ENCODE assay signal across 8 mouse cellular contexts in the genomic region with DNA sequence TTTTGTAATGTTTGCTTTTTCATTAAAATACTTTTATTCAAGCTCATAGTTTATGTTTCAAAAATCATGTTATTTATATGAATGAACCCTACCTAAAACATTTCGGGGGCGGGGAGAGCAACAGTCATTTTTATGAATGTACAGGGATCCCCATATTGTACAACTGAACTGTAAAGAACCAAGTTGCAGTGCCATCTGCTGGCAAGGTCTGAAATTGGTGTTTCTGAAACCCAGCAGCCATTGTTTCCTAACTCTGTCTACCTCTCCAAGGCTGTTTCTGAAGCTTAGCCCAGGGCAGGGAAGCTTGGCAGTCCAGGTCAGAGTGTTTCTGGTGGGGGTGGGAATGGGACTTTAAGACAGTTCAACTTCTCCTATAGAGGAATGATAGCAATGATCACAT. TPM values are rescaled to one million over a fixed set of nuclear protein-coding genes. Genes with fewer than 3 reads are reported as not detected.
DNase-seq lines count a peak whose midpoint lies in the region; ATAC-seq and TF ChIP-seq lines count a peak whose summit lies in the region.

No protein-coding gene starts in this region.

- peak; percentile 71 for TF ChIP-seq CTCF in heart, postnatal 0 days (IDR thresholded peaks at IDR 0.05; ENCODE audit: low read depth)

- H3K4me3 ChIP-seq in heart, postnatal 0 days (ENCODE audit: low read depth, low read length) = no peak overlapping the region
- H3K4me3 ChIP-seq in heart, embryonic 11.5 days (ENCODE audit: low read depth, low read length) = no peak overlapping the region

- no peaks in the 10 kb centered on the region for H3K27me3 ChIP-seq in heart, postnatal 0 days (ENCODE audit: control insufficient read depth, insufficient read depth, low read length)
- H3K27me3 ChIP-seq in heart, embryonic 11.5 days (ENCODE audit: control insufficient read depth, insufficient read depth, low read length) = no peaks in the 10 kb centered on the region

- no peaks in the 10 kb centered on the region for H3K4me1 ChIP-seq in heart, postnatal 0 days (ENCODE audit: control insufficient read depth, insufficient read depth)
- H3K4me1 ChIP-seq in heart, embryonic 11.5 days (ENCODE audit: control insufficient read depth, insufficient read depth, low read length) = no peaks in the 10 kb centered on the region

- no peak for TF ChIP-seq EP300 in heart, postnatal 0 days (IDR thresholded peaks at IDR 0.05; ENCODE audit: low read depth)

- no peak for ATAC-seq in heart, postnatal 0 days (ENCODE audit: insufficient read depth, low read depth)
- ATAC-seq in heart, embryonic 11.5 days (replicated peaks; ENCODE audit: insufficient number of reproducible peaks, low FRiP score, low TSS enrichment) = no peak

- no peak overlapping the region for H3K4me2 ChIP-seq in heart, postnatal 0 days (ENCODE audit: low read depth, low read length)
- no peak overlapping the region for H3K4me2 ChIP-seq in heart, embryonic 11.5 days

- 16% methylated on average over 2 of the region's 2 CpGs for WGBS in heart, postnatal 0 days
- 18% methylated on average over 2 of the region's 2 CpGs for WGBS in heart, embryonic 11.5 days (ENCODE audit: insufficient replicate concordance)

- DNase-seq in heart, postnatal 0 days (ENCODE audit: low spot score) = peak; percentile 54
- DNase-seq in MEL-GATA-1-ER (ENCODE audit: extremely low read depth, low read depth) = peak; percentile 41
- peak; percentile 63 for DNase-seq in cerebellum, adult 8-10 months
- DNase-seq in forelimb bud, embryonic 11.5 days (ENCODE audit: low read depth, low spot score) = peak; percentile 55
- peak; percentile 69 for DNase-seq in layer of hippocampus, adult 11-12 months (ENCODE audit: low spot score)
- peak; percentile 62 for DNase-seq in lung, postnatal 14 days
- peak; percentile 72 to 81 for DNase-seq in right cerebral cortex, postnatal 10 days (ENCODE audit: low spot score in 2 of 2)

- H3K9me3 ChIP-seq in heart, postnatal 0 days (replicated peaks; ENCODE audit: control insufficient read depth, low read length) = no peaks in the 10 kb centered on the region
- no peaks in the 10 kb centered on the region for H3K9me3 ChIP-seq in heart, embryonic 11.5 days (replicated peaks; ENCODE audit: control insufficient read depth, low read length)

- H3K9ac ChIP-seq in heart, postnatal 0 days (replicated peaks; ENCODE audit: low read depth, low read length) = no peak overlapping the region
- H3K9ac ChIP-seq in heart, embryonic 11.5 days (ENCODE audit: low read depth, low read length) = no peak overlapping the region

- H3K36me3 ChIP-seq in heart, postnatal 0 days (replicated peaks; ENCODE audit: control insufficient read depth, insufficient read depth, low read length) = peaks cover 21% of the 10 kb centered on the region
- H3K36me3 ChIP-seq in heart, embryonic 11.5 days (ENCODE audit: control insufficient read depth, insufficient read depth, low read length) = 0 out of 2 replicates have a peak, but pooled peaks cover 2% of the 10 kb centered on the region

- no peak overlapping the region for H3K27ac ChIP-seq in heart, postnatal 0 days (ENCODE audit: low read depth)
- H3K27ac ChIP-seq in heart, embryonic 11.5 days (ENCODE audit: low read depth, low read length) = no peak overlapping the region

RNA-seq across cellular contexts. Expression of a gene that starts 57.4 kb away (rescaled TPM):
- 13.9 and 18.4 TPM in 2 replicates for total RNA-seq in heart, postnatal 0 days (2014; rRNA removed; ENCODE audit: low replicate concordance)
- 16.8 and 17.7 TPM in 2 replicates for polyA plus RNA-seq in heart, postnatal 0 days (2015; fragmentation: Nextera tagmentation; extraction: Ambion mirVana)
- 25.2 and 25.5 TPM in 2 replicates for polyA plus RNA-seq in heart, embryonic 11.5 days (2014; fragmentation: Nextera tagmentation; extraction: Ambion mirVana)
